In genomic region chr5:92505402-92505865, GRCm38 (mm10) we compare ENCODE assay signal across 7 mouse cellular contexts. TPM values are rescaled to one million over a fixed set of nuclear protein-coding genes. Genes with fewer than 3 reads are reported as not detected.
DNase-seq lines count a peak whose midpoint lies in the region; ATAC-seq and TF ChIP-seq lines count a peak whose summit lies in the region.

No protein-coding gene starts in this region.

- no peaks in the 10 kb centered on the region for H3K36me3 ChIP-seq in embryonic facial prominence, embryonic 12.5 days
- peaks cover 6% of the 10 kb centered on the region for H3K36me3 ChIP-seq in heart, adult 2 months (ENCODE audit: control insufficient read depth, insufficient read depth, low read length)
- no peaks in the 10 kb centered on the region for H3K36me3 ChIP-seq in limb, embryonic 13.5 days
- no peaks in the 10 kb centered on the region for H3K36me3 ChIP-seq in midbrain, embryonic 16.5 days (ENCODE audit: control insufficient read depth, insufficient read depth, low read length)

- peak overlapping the region; percentile 85 for H3K4me2 ChIP-seq in embryonic facial prominence, embryonic 12.5 days (replicated peaks)
- peak overlapping the region; percentile 76 for H3K4me2 ChIP-seq in limb, embryonic 13.5 days (replicated peaks)
- H3K4me2 ChIP-seq in midbrain, embryonic 16.5 days (ENCODE audit: low read length): peak overlapping the region; percentile 86

- peaks cover 8% of the 10 kb centered on the region for H3K79me2 ChIP-seq in heart, adult 2 months (replicated peaks; ENCODE audit: control insufficient read depth, insufficient read depth, low read length)

- peak overlapping the region; percentile 92 for H3K27ac ChIP-seq in embryonic facial prominence, embryonic 12.5 days
- H3K27ac ChIP-seq in heart, adult 2 months: peak overlapping the region; percentile 100
- H3K27ac ChIP-seq in limb, embryonic 13.5 days: peak overlapping the region; percentile 96
- peak overlapping the region; percentile 99 for H3K27ac ChIP-seq in midbrain, embryonic 16.5 days (ENCODE audit: low read length)

- peak overlapping the region; percentile 67 for H3K4me3 ChIP-seq in embryonic facial prominence, embryonic 12.5 days
- H3K4me3 ChIP-seq in heart, adult 2 months: peak overlapping the region; percentile 68
- H3K4me3 ChIP-seq in limb, embryonic 13.5 days: peak overlapping the region; percentile 87
- H3K4me3 ChIP-seq in midbrain, embryonic 16.5 days (ENCODE audit: low read depth, low read length): peak overlapping the region; percentile 93

- TF ChIP-seq EP300 in heart, adult 2 months (IDR thresholded peaks at IDR 0.05; ENCODE audit: insufficient read depth, low read depth, low read length): no peak; the same call in 1 of the 2 replicates

- no peaks in the 10 kb centered on the region for H3K27me3 ChIP-seq in embryonic facial prominence, embryonic 12.5 days
- no peaks in the 10 kb centered on the region for H3K27me3 ChIP-seq in heart, adult 2 months (ENCODE audit: control insufficient read depth, insufficient read depth, low read length)
- no peaks in the 10 kb centered on the region for H3K27me3 ChIP-seq in limb, embryonic 13.5 days
- no peaks in the 10 kb centered on the region for H3K27me3 ChIP-seq in midbrain, embryonic 16.5 days (ENCODE audit: control insufficient read depth, insufficient read depth, low read depth, low read length)

- WGBS in embryonic facial prominence, embryonic 12.5 days: under 1% methylated on average over 47 of the region's 48 CpGs
- WGBS in heart, adult 2 months: under 1% methylated on average over 47 of the region's 48 CpGs
- 1% methylated on average over 48 of the region's 48 CpGs for WGBS in limb, embryonic 13.5 days
- WGBS in midbrain, embryonic 16.5 days: 0% methylated on average over 48 of the region's 48 CpGs

- peak; percentile 96 for ATAC-seq in embryonic facial prominence, embryonic 12.5 days (ENCODE audit: insufficient number of reproducible peaks, insufficient read depth, low FRiP score, low TSS enrichment)
- ATAC-seq in limb, embryonic 13.5 days (ENCODE audit: low FRiP score, low read depth): peak; percentile 97
- peak; percentile 97 for ATAC-seq in midbrain, embryonic 16.5 days

- intact Hi-C loops in heart, adult 2 months (cut with DNase I): loop anchor here (2.0 to 10.0 kb wide), 5 partner anchors 45 to 759 kb away; partner anchors contain the start of genes Ccng2, Nup54 and Rchy1

- peak; percentile 93 for TF ChIP-seq CTCF in heart, adult 2 months (IDR thresholded peaks at IDR 0.05)

- H3K4me1 ChIP-seq in embryonic facial prominence, embryonic 12.5 days: peaks cover 12% of the 10 kb centered on the region
- H3K4me1 ChIP-seq in heart, adult 2 months (ENCODE audit: control insufficient read depth, insufficient read depth, low read length): peaks cover 13% of the 10 kb centered on the region
- peaks cover 22% of the 10 kb centered on the region for H3K4me1 ChIP-seq in limb, embryonic 13.5 days
- peaks cover 21% of the 10 kb centered on the region for H3K4me1 ChIP-seq in midbrain, embryonic 16.5 days (ENCODE audit: control insufficient read depth, insufficient read depth, low read length)

- TF ChIP-seq POLR2A in heart, adult 2 months (IDR thresholded peaks at IDR 0.05; ENCODE audit: insufficient read depth, low read depth, low read length): peak; percentile 85

- peak; percentile 98 for DNase-seq in adrenal gland, postnatal 25 days
- DNase-seq in heart, adult 2 months: peak; percentile 98 to 99
- DNase-seq in kidney, adult 8-10 months: peak; percentile 94 to 95
- DNase-seq in spleen, postnatal 10 days (ENCODE audit: low spot score in 2 of 2): peak; percentile 82 to 92

- no peaks in the 10 kb centered on the region for H3K9me3 ChIP-seq in embryonic facial prominence, embryonic 12.5 days
- no peaks in the 10 kb centered on the region for H3K9me3 ChIP-seq in limb, embryonic 13.5 days
- no peaks in the 10 kb centered on the region for H3K9me3 ChIP-seq in midbrain, embryonic 16.5 days (replicated peaks; ENCODE audit: control insufficient read depth, low read length, poor library complexity, severe bottlenecking)

- H3K9ac ChIP-seq in embryonic facial prominence, embryonic 12.5 days: peak overlapping the region; percentile 79
- peak overlapping the region; percentile 90 for H3K9ac ChIP-seq in heart, adult 2 months (ENCODE audit: low read depth, low read length)
- H3K9ac ChIP-seq in limb, embryonic 13.5 days: peak overlapping the region; percentile 94
- H3K9ac ChIP-seq in midbrain, embryonic 16.5 days (ENCODE audit: low read depth, low read length): peak overlapping the region; percentile 99

RNA-seq across cellular contexts. Expression of gene Scarb2, which starts 1.2 kb away (rescaled TPM):
- total RNA-seq in adrenal gland, postnatal 25 days (2021): 62.2 and 65.1 TPM in 2 replicates
- 8.2 and 9.3 TPM in 2 replicates for polyA plus RNA-seq in embryonic facial prominence, embryonic 12.5 days (2016; fragmentation: Nextera tagmentation; extraction: Ambion mirVana)
- 10 to 100 TPM; 76.7 to 85.9 TPM for total RNA-seq in heart, adult 2 months (2021)
- polyA plus RNA-seq in heart, adult 2 months (2012; rRNA removed): 38.5 and 74.6 TPM in 2 replicates
- 11.5 and 12.2 TPM in 2 replicates for polyA plus RNA-seq in limb, embryonic 13.5 days (2015; fragmentation: Nextera tagmentation; extraction: Ambion mirVana)
- 26.7 and 27.8 TPM in 2 replicates for polyA plus RNA-seq in midbrain, embryonic 16.5 days (2015; fragmentation: Nextera tagmentation; extraction: Ambion mirVana)

RNA-seq across cellular contexts. Expression of gene Fam47e, which starts 49.4 kb away (rescaled TPM):
- not detected in 2 replicates for total RNA-seq in adrenal gland, postnatal 25 days (2021)
- polyA plus RNA-seq in embryonic facial prominence, embryonic 12.5 days (2016; fragmentation: Nextera tagmentation; extraction: Ambion mirVana): not detected in 2 replicates
- not detected for total RNA-seq in heart, adult 2 months (2021)
- polyA plus RNA-seq in heart, adult 2 months (2012; rRNA removed): 0.23 TPM in 1 of 2 replicates, not detected in the other
- not detected in 2 replicates for polyA plus RNA-seq in limb, embryonic 13.5 days (2015; fragmentation: Nextera tagmentation; extraction: Ambion mirVana)
- polyA plus RNA-seq in midbrain, embryonic 16.5 days (2015; fragmentation: Nextera tagmentation; extraction: Ambion mirVana): 1.3 and 2.1 TPM in 2 replicates

Comparison
In these comparisons a context has a peak if more than half of its experiments do, and no peak if none do; other contexts are left out.
1. Peak in every context shown above with its lines: DNase-seq, ATAC-seq, H3K4me3 ChIP-seq and H3K27ac ChIP-seq.